Mouse (Mus musculus) macrophage (primary cell): ENCODE data around the gene Grm4. TPM values are rescaled to one million over a fixed set of nuclear protein-coding genes. Genes with fewer than 3 reads are reported as not detected.

Source experiments
- H3K27ac ChIP-seq: fragments of 350-480 bp; formaldehyde crosslinking; 2 replicates; pipeline ENCODE4 v1.9.0; 2021
- H3K36me3 ChIP-seq: fragments of 350-480 bp; formaldehyde crosslinking; 2 replicates; pipeline ENCODE4 v1.9.0; 2021; ENCODE audit errors: inconsistent target
- H3K4me3 ChIP-seq: fragments of 350-480 bp; formaldehyde crosslinking; 2 replicates; pipeline ENCODE4 v1.9.0; 2021; ENCODE audit errors: inconsistent target
- H3K79me2 ChIP-seq: fragments of 350-480 bp; formaldehyde crosslinking; 2 replicates; pipeline ENCODE4 v1.9.0; 2021; ENCODE audit errors: inconsistent target
- WGBS: methylation state at CpG from one replicate; pipeline ENCODE4 v1.1.7; 2026; ENCODE audit warnings: inconsistent platforms; ENCODE audit not compliant: missing documents; 5-methylcytosine and 5-hydroxymethylcytosine counted together
- polyA plus RNA-seq: library from polyadenylated mRNA; stranded (reverse); fragments of 250-400 nt; gene quantifications from 3 replicates; pipeline ENCODE4 v1.2.4, GENCODE M21; 2018; ENCODE audit warnings: inconsistent platforms

The Grm4 gene
- polyA plus RNA-seq, 1 experiment from 2014 or later = not detected

- H3K79me2 ChIP-seq = peaks cover 43% of the 10 kb centered on the region
- 1% methylated on average over 79 of the region's 79 CpGs for WGBS
- peak within 1 kb of the TSS; percentile 74 for H3K27ac ChIP-seq
- peaks cover 8% of the 10 kb centered on the region; the same call in 1 of the 2 replicates for H3K36me3 ChIP-seq
- peak within 1 kb of the TSS; percentile 58 for H3K4me3 ChIP-seq
Measured at GRCm38 (mm10) chr17:27556315-27557011, 35.3 kb upstream of the Grm4 start, which contains the start of gene Hmga1. TSS of gene Hmga1 (plus strand) at chr17:27556497.

- 2% methylated on average over 55 of the region's 55 CpGs for WGBS
- Histone ChIP-seq H3K27ac (peak overlapping the region; percentile 74), H3K4me3 (no peak overlapping the region; the same call in 1 of the 2 replicates), H3K79me2 (peaks cover 34% of the 10 kb centered on the region), H3K36me3 (no peaks in the 10 kb centered on the region)
Measured at GRCm38 (mm10) chr17:27555512-27556172, 34.4 kb upstream of the Grm4 start.

GRCm38 (mm10) chr17:27555075-27555511, 33.9 kb upstream of the Grm4 start:
- Histone ChIP-seq H3K27ac (peak overlapping the region; percentile 88), H3K36me3 (no peaks in the 10 kb centered on the region), H3K4me3 (peak overlapping the region; percentile 26), H3K79me2 (peaks cover 29% of the 10 kb centered on the region)
- 2% methylated on average over 21 of the region's 39 CpGs for WGBS

- no peaks in the 10 kb centered on the region for H3K36me3 ChIP-seq
- H3K79me2 ChIP-seq = peaks cover 21% of the 10 kb centered on the region
- peak overlapping the region; percentile 26 for H3K4me3 ChIP-seq
- 63% methylated on average over 20 of the region's 20 CpGs for WGBS
- peak overlapping the region; percentile 88 for H3K27ac ChIP-seq
Measured at GRCm38 (mm10) chr17:27554062-27554960, 33.1 kb upstream of the Grm4 start.

- H3K79me2 ChIP-seq = peaks cover 3% of the 10 kb centered on the region; the same call in 1 of the 2 replicates
- no peaks in the 10 kb centered on the region for H3K36me3 ChIP-seq
- peak overlapping the region; percentile 88 for H3K27ac ChIP-seq
- whole genome bisulfite sequencing = 13% methylated on average over 22 of the region's 23 CpGs
- H3K4me3 ChIP-seq = no peak overlapping the region
Measured at GRCm38 (mm10) chr17:27552215-27553201, 31.3 kb upstream of the Grm4 start.

- 68% methylated on average over 10 of the region's 10 CpGs for WGBS
- no peak overlapping the region for H3K4me3 ChIP-seq
- H3K36me3 ChIP-seq = no peaks in the 10 kb centered on the region
- peak overlapping the region; percentile 88; the same call in 1 of the 2 replicates for H3K27ac ChIP-seq
- H3K79me2 ChIP-seq = no peaks in the 10 kb centered on the region; the same call in 1 of the 2 replicates
Measured at GRCm38 (mm10) chr17:27551393-27551940, 30.3 kb upstream of the Grm4 start.

- no peak overlapping the region for H3K27ac ChIP-seq
Measured at GRCm38 (mm10) chr17:27549234-27549633, 28.0 kb upstream of the Grm4 start.

GRCm38 (mm10) chr17:27547253-27547868, 26.2 kb upstream of the Grm4 start:
- H3K36me3 ChIP-seq = no peaks in the 10 kb centered on the region
- WGBS = 35% methylated on average over 9 of the region's 9 CpGs
- no peaks in the 10 kb centered on the region; the same call in 1 of the 2 replicates for H3K79me2 ChIP-seq
- no peak overlapping the region for H3K4me3 ChIP-seq
- peak overlapping the region; percentile 63 for H3K27ac ChIP-seq

More at GRCm38 (mm10) chr17:27549234-27549633, 28.0 kb upstream of the Grm4 start:
- Histone ChIP-seq H3K4me3 (no peak overlapping the region), H3K79me2 (no peaks in the 10 kb centered on the region; the same call in 1 of the 2 replicates), H3K36me3 (no peaks in the 10 kb centered on the region)
- 92% methylated on average over 8 of the region's 8 CpGs for WGBS

GRCm38 (mm10) chr17:27546574-27547085, 25.4 kb upstream of the Grm4 start:
- Histone ChIP-seq H3K36me3 (no peaks in the 10 kb centered on the region), H3K4me3 (no peak overlapping the region), H3K27ac (peak overlapping the region; percentile 63), H3K79me2 (no peaks in the 10 kb centered on the region; the same call in 1 of the 2 replicates)
- 94% methylated on average over 7 of the region's 7 CpGs for WGBS

GRCm38 (mm10) chr17:27545991-27546390, 24.8 kb upstream of the Grm4 start:
- Histone ChIP-seq H3K79me2 (no peaks in the 10 kb centered on the region; the same call in 1 of the 2 replicates), H3K4me3 (no peak overlapping the region), H3K36me3 (no peaks in the 10 kb centered on the region), H3K27ac (no peak overlapping the region)
- WGBS = 76% methylated on average over 12 of the region's 12 CpGs

GRCm38 (mm10) chr17:27544551-27544950, 23.3 kb upstream of the Grm4 start:
- Histone ChIP-seq H3K36me3 (no peaks in the 10 kb centered on the region), H3K79me2 (no peaks in the 10 kb centered on the region; the same call in 1 of the 2 replicates), H3K27ac (no peak overlapping the region), H3K4me3 (no peak overlapping the region)
- 89% methylated on average over 9 of the region's 11 CpGs for WGBS

GRCm38 (mm10) chr17:27541984-27542383, 20.8 kb upstream of the Grm4 start:
- WGBS = 82% methylated on average over 3 of the region's 3 CpGs
- Histone ChIP-seq H3K4me3 (no peak overlapping the region), H3K79me2 (no peaks in the 10 kb centered on the region; the same call in 1 of the 2 replicates), H3K36me3 (no peaks in the 10 kb centered on the region), H3K27ac (no peak overlapping the region)
